11 mouse cellular contexts compared by ENCODE assay signal in genomic region chr4:137766365-137766764, GRCm38 (mm10). TPM values are rescaled to one million over a fixed set of nuclear protein-coding genes. Genes with fewer than 3 reads are reported as not detected.
DNase-seq lines count a peak whose midpoint lies in the region; ATAC-seq lines count a peak whose summit lies in the region.
"Had no signal": no experiment of that assay in that cellular context is flagged by ENCODE, and none has a peak within 500 bp of the region (broad histone marks: within the 10 kb centered on the region; RNA-seq: fewer than 3 reads in every experiment).

No protein-coding gene starts in this region.

- WGBS in liver, embryonic 11.5 days, result 30% methylated on average over 5 of the region's 5 CpGs
- 24% methylated on average over 5 of the region's 5 CpGs for WGBS in midbrain, embryonic 15.5 days

- no peak overlapping the region for H3K4me2 ChIP-seq in liver, embryonic 11.5 days
- no peak overlapping the region for H3K4me2 ChIP-seq in midbrain, embryonic 15.5 days
- H3K4me2 ChIP-seq: heart, embryonic 11.5 days had no signal

- no peaks in the 10 kb centered on the region for H3K36me3 ChIP-seq in liver, embryonic 11.5 days (ENCODE audit: control insufficient read depth, insufficient read depth, low read length)
- no peaks in the 10 kb centered on the region for H3K36me3 ChIP-seq in midbrain, embryonic 15.5 days (replicated peaks)

- H3K9me3 ChIP-seq in liver, embryonic 11.5 days (ENCODE audit: control insufficient read depth, low read length), result no peaks in the 10 kb centered on the region
- no peaks in the 10 kb centered on the region for H3K9me3 ChIP-seq in midbrain, embryonic 15.5 days
- H3K9me3 ChIP-seq: megakaryocyte, embryonic 14.5 days had no signal

- H3K4me1 ChIP-seq in liver, embryonic 11.5 days (replicated peaks; ENCODE audit: control insufficient read depth, insufficient read depth, low read length), result peaks cover 13% of the 10 kb centered on the region
- peaks cover 19% of the 10 kb centered on the region for H3K4me1 ChIP-seq in midbrain, embryonic 15.5 days

- peak; percentile 13 for DNase-seq in embryo, embryonic 10 days (ENCODE audit: low spot score)
- no peak for DNase-seq in embryo, embryonic 11 days
- peak; percentile 34 for DNase-seq in liver
- no peak for DNase-seq in liver, embryonic 11.5 days (ENCODE audit: low spot score)
- peak; percentile 45 for DNase-seq in kidney, postnatal 10 days
- no peak for DNase-seq in heart, postnatal 4 days
- no peak for DNase-seq in heart, postnatal 10 days
- DNase-seq: lung, adult 18-20 months had no signal

- intact Hi-C loops in heart, postnatal 10 days (cut with DNase I), result no loop called here

- no peak for ATAC-seq in liver, embryonic 11.5 days (replicated peaks; ENCODE audit: low FRiP score)
- no peak for ATAC-seq in midbrain, embryonic 15.5 days (replicated peaks)

- H3K9ac ChIP-seq in liver, embryonic 11.5 days (ENCODE audit: low read depth, low read length), result no peak overlapping the region
- H3K9ac ChIP-seq in midbrain, embryonic 15.5 days, result no peak overlapping the region

- H3K27me3 ChIP-seq in liver, embryonic 11.5 days (replicated peaks; ENCODE audit: control insufficient read depth, insufficient read depth, low read length), result peaks cover 6% of the 10 kb centered on the region; the same call in 1 of the 2 replicates
- H3K27me3 ChIP-seq in midbrain, embryonic 15.5 days (replicated peaks), result no peaks in the 10 kb centered on the region

- H3K27ac ChIP-seq in liver, embryonic 11.5 days (ENCODE audit: low read depth, low read length), result no peak overlapping the region
- peak overlapping the region; percentile 77 for H3K27ac ChIP-seq in midbrain, embryonic 15.5 days

- H3K4me3 ChIP-seq in liver, embryonic 11.5 days (ENCODE audit: low read depth, low read length), result no peak overlapping the region
- H3K4me3 ChIP-seq in midbrain, embryonic 15.5 days, result no peak overlapping the region
- H3K4me3 ChIP-seq: megakaryocyte, embryonic 14.5 days had no signal

RNA-seq across cellular contexts. Expression of gene Alpl, which starts 29.8 kb away (rescaled TPM):
- polyA plus RNA-seq in liver, embryonic 11.5 days (2014; fragmentation: Nextera tagmentation; extraction: Ambion mirVana), result 5.7 and 6.1 TPM in 2 replicates
- 8.8 and 9.6 TPM in 2 replicates for polyA plus RNA-seq in midbrain, embryonic 15.5 days (2015; fragmentation: Nextera tagmentation; extraction: Ambion mirVana)
- 1 to 10 TPM; 8.9 to 9.0 TPM for total RNA-seq in heart, postnatal 4 days (2021)
- total RNA-seq in heart, postnatal 10 days (2021), result 10 to 100 TPM; 40.4 to 61.8 TPM

Comparison
In these comparisons a context has a peak if more than half of its experiments do, and no peak if none do; other contexts are left out.
1. DNase-seq: peak in embryo, embryonic 10 days (single experiment), liver (single experiment) and kidney, postnatal 10 days (single experiment); none in embryo, embryonic 11 days (single experiment), liver, embryonic 11.5 days (single experiment), heart, postnatal 4 days (single experiment) and heart, postnatal 10 days (0 of 2).
2. RNA of gene Alpl, which starts 29.8 kb away (total RNA-seq): 40.4 to 61.8 TPM in heart, postnatal 10 days; 8.9 to 9.0 TPM in heart, postnatal 4 days; every median in the first group is over 4 times any median in the second.